Mouse (Mus musculus): Measurements from ENCODE around the gene Prss56. TPM values are rescaled to one million over a fixed set of nuclear protein-coding genes. Genes with fewer than 3 reads are reported as not detected.

Prss56 gene
- polyA plus RNA-seq, 1 experiment from 2014 or later: not detected

GRCm38 (mm10) chr1:87205502-87205901 lies 22.4 kb downstream of the Prss56 start:
- no peaks in the 10 kb centered on the region; the same call in 1 of the 2 replicates for H3K27me3 ChIP-seq (ENCODE audit: control insufficient read depth, insufficient read depth, low read length)
- H3K27ac ChIP-seq (ENCODE audit: low read depth, low read length): no peak overlapping the region
- no peaks in the 10 kb centered on the region for H3K36me3 ChIP-seq (ENCODE audit: control insufficient read depth, insufficient read depth, low read length)
- H3K4me2 ChIP-seq (replicated peaks; ENCODE audit: low read depth, low read length): no peak overlapping the region
- 32% methylated on average over 3 of the region's 3 CpGs for WGBS
- peak; percentile 56 for ATAC-seq (ENCODE audit: low FRiP score, low TSS enrichment)
- H3K4me3 ChIP-seq (ENCODE audit: low read length): no peak overlapping the region
- no peak overlapping the region; the same call in 1 of the 2 replicates for H3K9ac ChIP-seq (ENCODE audit: low read depth, low read length)
- H3K4me1 ChIP-seq (ENCODE audit: control insufficient read depth, insufficient read depth, low read length): 0 out of 2 replicates have a peak, but pooled peaks cover 5% of the 10 kb centered on the region
- H3K9me3 ChIP-seq (ENCODE audit: control insufficient read depth, low read length): no peaks in the 10 kb centered on the region

GRCm38 (mm10) chr1:87206339-87206738 lies 23.2 kb downstream of the Prss56 start:
- Histone ChIP-seq H3K27ac (ENCODE audit: low read depth, low read length) (no peak overlapping the region), H3K36me3 (ENCODE audit: control insufficient read depth, insufficient read depth, low read length) (no peaks in the 10 kb centered on the region), H3K9me3 (ENCODE audit: control insufficient read depth, low read length) (no peaks in the 10 kb centered on the region), H3K27me3 (ENCODE audit: control insufficient read depth, insufficient read depth, low read length) (no peaks in the 10 kb centered on the region; the same call in 1 of the 2 replicates), H3K4me3 (ENCODE audit: low read length) (no peak overlapping the region), H3K4me1 (ENCODE audit: control insufficient read depth, insufficient read depth, low read length) (0 out of 2 replicates have a peak, but pooled peaks cover 5% of the 10 kb centered on the region), H3K9ac (ENCODE audit: low read depth, low read length) (no peak overlapping the region), H3K4me2 (replicated peaks; ENCODE audit: low read depth, low read length) (peak overlapping the region; percentile 2; the same call in 1 of the 2 replicates)
- 20% methylated on average over 17 of the region's 17 CpGs for WGBS
- 0 out of 2 replicates have a peak, but pooled peaks have one; percentile 18 for ATAC-seq (ENCODE audit: low FRiP score, low TSS enrichment)

GRCm38 (mm10) chr1:87211431-87211830 lies 28.3 kb downstream of the Prss56 start:
- no peak for ATAC-seq (ENCODE audit: low FRiP score, low TSS enrichment)
- no peaks in the 10 kb centered on the region for H3K9me3 ChIP-seq (ENCODE audit: control insufficient read depth, low read length)
- H3K27me3 ChIP-seq (ENCODE audit: control insufficient read depth, insufficient read depth, low read length): no peaks in the 10 kb centered on the region; the same call in 1 of the 2 replicates
- H3K36me3 ChIP-seq (ENCODE audit: control insufficient read depth, insufficient read depth, low read length): no peaks in the 10 kb centered on the region
- 81% methylated on average over 4 of the region's 4 CpGs for WGBS
- no peak overlapping the region for H3K4me3 ChIP-seq (ENCODE audit: low read length)
- no peak overlapping the region for H3K4me2 ChIP-seq (replicated peaks; ENCODE audit: low read depth, low read length)
- peaks cover 20% of the 10 kb centered on the region for H3K4me1 ChIP-seq (ENCODE audit: control insufficient read depth, insufficient read depth, low read length)
- H3K9ac ChIP-seq (ENCODE audit: low read depth, low read length): no peak overlapping the region
- H3K27ac ChIP-seq (ENCODE audit: low read depth, low read length): no peak overlapping the region

GRCm38 (mm10) chr1:87213735-87214704 lies 30.9 kb downstream of the Prss56 start, which contains the start of gene Eif4e2:
Gene Eif4e2, plus strand, starts transcription at chr1:87213914.
- no peaks in the 10 kb centered on the region for H3K9me3 ChIP-seq (ENCODE audit: control insufficient read depth, low read length)
- H3K27me3 ChIP-seq (ENCODE audit: control insufficient read depth, insufficient read depth, low read length): no peaks in the 10 kb centered on the region
- peak; percentile 96 for ATAC-seq (ENCODE audit: low FRiP score, low TSS enrichment)
- H3K4me2 ChIP-seq (replicated peaks; ENCODE audit: low read depth, low read length): peak within 1 kb of the TSS; percentile 73
- WGBS: under 1% methylated on average over 72 of the region's 99 CpGs
- peak within 1 kb of the TSS; percentile 97 for H3K27ac ChIP-seq (ENCODE audit: low read depth, low read length)
- peaks cover 20% of the 10 kb centered on the region for H3K4me1 ChIP-seq (ENCODE audit: control insufficient read depth, insufficient read depth, low read length)
- peak within 1 kb of the TSS; percentile 99 for H3K9ac ChIP-seq (ENCODE audit: low read depth, low read length)
- H3K4me3 ChIP-seq (ENCODE audit: low read length): peak within 1 kb of the TSS; percentile 81
- H3K36me3 ChIP-seq (ENCODE audit: control insufficient read depth, insufficient read depth, low read length): 0 out of 2 replicates have a peak, but pooled peaks cover 8% of the 10 kb centered on the region

GRCm38 (mm10) chr1:87214748-87215147 lies 31.6 kb downstream of the Prss56 start:
- 23% methylated on average over 4 of the region's 4 CpGs for WGBS
- peak overlapping the region; percentile 97 for H3K27ac ChIP-seq (ENCODE audit: low read depth, low read length)

GRCm38 (mm10) chr1:87217938-87218337 lies 34.8 kb downstream of the Prss56 start:
- 72% methylated on average over 3 of the region's 3 CpGs for WGBS
- Histone ChIP-seq H3K27ac (ENCODE audit: low read depth, low read length) (no peak overlapping the region), H3K4me3 (ENCODE audit: low read length) (no peak overlapping the region), H3K9ac (ENCODE audit: low read depth, low read length) (no peak overlapping the region), H3K9me3 (ENCODE audit: control insufficient read depth, low read length) (no peaks in the 10 kb centered on the region), H3K4me2 (replicated peaks; ENCODE audit: low read depth, low read length) (no peak overlapping the region), H3K27me3 (ENCODE audit: control insufficient read depth, insufficient read depth, low read length) (no peaks in the 10 kb centered on the region), H3K36me3 (ENCODE audit: control insufficient read depth, insufficient read depth, low read length) (peaks cover 45% of the 10 kb centered on the region), H3K4me1 (ENCODE audit: control insufficient read depth, insufficient read depth, low read length) (peaks cover 18% of the 10 kb centered on the region)
- ATAC-seq (ENCODE audit: low FRiP score, low TSS enrichment): no peak

More at GRCm38 (mm10) chr1:87214748-87215147, 31.6 kb downstream of the Prss56 start:
- ATAC-seq (ENCODE audit: low FRiP score, low TSS enrichment): no peak
- Histone ChIP-seq H3K9ac (ENCODE audit: low read depth, low read length) (peak overlapping the region; percentile 99), H3K9me3 (ENCODE audit: control insufficient read depth, low read length) (no peaks in the 10 kb centered on the region), H3K4me1 (ENCODE audit: control insufficient read depth, insufficient read depth, low read length) (peaks cover 20% of the 10 kb centered on the region), H3K27me3 (ENCODE audit: control insufficient read depth, insufficient read depth, low read length) (no peaks in the 10 kb centered on the region), H3K4me3 (ENCODE audit: low read length) (peak overlapping the region; percentile 81), H3K4me2 (replicated peaks; ENCODE audit: low read depth, low read length) (peak overlapping the region; percentile 73), H3K36me3 (ENCODE audit: control insufficient read depth, insufficient read depth, low read length) (peaks cover 14% of the 10 kb centered on the region)

GRCm38 (mm10) chr1:87225739-87226138 lies 42.6 kb downstream of the Prss56 start:
- Histone ChIP-seq H3K4me1 (ENCODE audit: control insufficient read depth, insufficient read depth, low read length) (no peaks in the 10 kb centered on the region), H3K4me2 (replicated peaks; ENCODE audit: low read depth, low read length) (no peak overlapping the region), H3K4me3 (ENCODE audit: low read length) (no peak overlapping the region), H3K9ac (ENCODE audit: low read depth, low read length) (no peak overlapping the region), H3K27me3 (ENCODE audit: control insufficient read depth, insufficient read depth, low read length) (no peaks in the 10 kb centered on the region), H3K27ac (ENCODE audit: low read depth, low read length) (no peak overlapping the region), H3K9me3 (ENCODE audit: control insufficient read depth, low read length) (no peaks in the 10 kb centered on the region), H3K36me3 (ENCODE audit: control insufficient read depth, insufficient read depth, low read length) (peaks cover 100% of the 10 kb centered on the region)
- 96% methylated on average over 8 of the region's 8 CpGs for WGBS
- ATAC-seq (ENCODE audit: low FRiP score, low TSS enrichment): no peak

- WGBS: 79% methylated on average over 1 of the region's 1 CpGs
- Histone ChIP-seq H3K4me1 (ENCODE audit: control insufficient read depth, insufficient read depth, low read length) (no peaks in the 10 kb centered on the region), H3K4me3 (ENCODE audit: low read length) (no peak overlapping the region), H3K27ac (ENCODE audit: low read depth, low read length) (no peak overlapping the region), H3K36me3 (ENCODE audit: control insufficient read depth, insufficient read depth, low read length) (peaks cover 96% of the 10 kb centered on the region), H3K9ac (ENCODE audit: low read depth, low read length) (no peak overlapping the region), H3K9me3 (ENCODE audit: control insufficient read depth, low read length) (no peaks in the 10 kb centered on the region), H3K4me2 (replicated peaks; ENCODE audit: low read depth, low read length) (no peak overlapping the region), H3K27me3 (ENCODE audit: control insufficient read depth, insufficient read depth, low read length) (no peaks in the 10 kb centered on the region)
- ATAC-seq (ENCODE audit: low FRiP score, low TSS enrichment): no peak
Observed at GRCm38 (mm10) chr1:87226409-87227159, 43.5 kb downstream of the Prss56 start.
